Mouse (Mus musculus) kidney, adult 11 months (tissue): ENCODE results near the gene Tmem253.

Experiments
- DNase-seq: peaks from one replicate; pipeline ENCODE4 v3.0.0; 2022

Tmem253 gene

DNA sequence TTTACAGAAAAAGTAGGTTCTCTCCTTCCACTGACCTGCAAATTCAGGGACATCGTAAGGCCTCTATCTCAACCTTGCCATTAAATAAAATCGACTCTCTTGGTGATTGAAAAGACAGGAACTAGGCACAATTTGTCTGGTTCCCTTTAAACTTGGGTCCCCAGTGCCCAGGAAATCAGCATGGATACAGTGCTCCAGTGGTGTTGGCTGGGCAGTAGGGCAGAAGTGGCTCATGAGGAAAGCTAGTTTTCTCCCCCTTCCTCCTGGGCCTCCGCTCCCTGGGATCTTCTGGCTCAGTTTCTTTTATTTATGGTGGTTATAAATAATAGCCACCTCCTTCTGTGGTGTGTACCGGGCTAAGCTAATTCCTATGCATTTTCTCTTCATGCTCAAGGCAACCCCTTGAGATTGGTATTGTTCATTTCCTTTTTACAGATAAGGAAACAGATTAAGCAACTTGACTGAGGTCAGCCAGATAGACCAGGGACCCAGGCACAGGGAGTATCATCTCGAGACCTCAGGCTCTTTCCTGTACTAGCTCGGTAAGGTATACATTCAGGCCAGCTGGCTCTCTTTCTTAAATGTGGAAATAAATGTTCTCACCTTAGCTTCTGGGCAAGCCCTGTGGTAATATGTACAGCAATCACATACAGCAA is at the start of gene Tmem253:
Tmem253 (plus strand) TSS at position 214 of the 656 bp plus-strand sequence.
- no peak for DNase-seq

DNA sequence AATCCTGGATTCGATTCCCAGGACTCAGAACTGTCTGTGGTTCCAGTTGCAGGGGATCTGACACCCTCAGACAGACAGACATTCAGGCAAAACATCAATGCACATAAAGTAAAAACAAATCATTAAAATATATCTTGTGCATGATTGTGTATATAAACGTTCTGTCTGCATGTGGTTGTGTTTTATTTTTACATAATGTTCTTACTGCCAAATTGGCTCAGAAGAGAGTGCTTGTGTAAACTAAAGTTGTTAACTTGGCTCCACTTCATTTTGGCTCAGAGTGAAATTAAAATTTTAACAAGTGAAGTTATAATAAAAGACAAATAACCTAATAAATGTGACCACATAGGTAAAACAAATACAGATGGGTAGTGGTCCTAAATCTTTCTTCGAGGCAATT is 48.1 kb upstream of the Tmem253 start:
- DNase-seq = no peak

DNA sequence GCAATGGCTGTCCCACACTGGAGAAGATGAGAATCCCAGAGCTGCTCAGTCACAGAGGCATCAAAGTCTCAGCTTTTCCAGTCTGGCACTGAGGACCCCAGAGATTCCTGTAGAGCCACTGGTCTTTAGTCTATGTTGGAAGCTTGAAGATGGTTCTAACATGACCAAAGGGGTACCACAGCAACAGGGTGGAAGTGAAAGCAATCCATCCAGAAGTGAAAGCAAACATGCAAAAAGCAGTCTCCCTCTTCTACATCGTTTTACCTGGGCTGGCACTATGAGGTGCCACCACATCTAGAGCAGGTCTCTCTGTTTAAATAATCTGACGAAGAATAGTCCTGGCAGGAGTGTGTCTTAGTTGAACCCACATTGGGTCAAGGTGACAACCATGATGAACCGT is 36.2 kb upstream of the Tmem253 start:
- no peak for DNase-seq

DNA sequence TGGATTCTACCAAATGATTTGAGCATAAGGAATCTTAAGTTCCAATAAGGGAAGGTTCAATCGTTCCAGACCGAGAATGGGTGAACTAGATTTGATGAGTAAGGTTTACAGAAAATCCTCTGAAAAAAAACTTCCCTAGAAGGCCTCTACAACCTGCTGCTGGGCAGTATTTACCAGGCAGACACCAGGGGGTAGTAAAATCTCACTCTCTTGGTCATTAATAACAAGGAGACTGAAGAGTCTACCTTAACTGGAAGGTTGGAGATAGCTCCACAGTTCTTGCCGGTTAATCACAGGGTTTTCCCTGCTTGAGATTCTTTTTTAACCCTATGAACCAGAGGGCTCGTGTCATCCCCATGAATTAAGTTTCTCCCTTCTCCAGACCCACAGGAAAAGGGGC is 32.2 kb upstream of the Tmem253 start:
- DNase-seq = no peak

DNA sequence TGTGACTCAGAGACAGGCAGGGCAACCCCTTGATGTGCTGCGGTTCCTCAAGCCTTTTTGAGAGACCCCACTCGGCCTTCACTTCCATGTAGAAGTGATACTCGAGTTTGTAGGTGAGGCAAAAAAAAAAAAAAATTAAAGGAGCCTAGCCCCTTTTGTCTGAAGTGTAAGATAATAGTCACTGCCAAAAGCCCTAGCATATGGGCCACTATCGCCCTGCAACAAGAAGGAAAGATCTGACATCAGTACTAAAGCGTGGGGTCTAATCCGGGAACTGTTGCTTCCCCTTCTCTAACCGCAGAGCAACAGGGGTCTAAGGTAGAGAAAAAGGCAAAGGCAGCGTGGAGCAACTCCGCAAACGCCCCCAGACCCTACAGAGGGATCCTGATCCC is 31.6 kb upstream of the Tmem253 start:
- DNase-seq = no peak

DNA sequence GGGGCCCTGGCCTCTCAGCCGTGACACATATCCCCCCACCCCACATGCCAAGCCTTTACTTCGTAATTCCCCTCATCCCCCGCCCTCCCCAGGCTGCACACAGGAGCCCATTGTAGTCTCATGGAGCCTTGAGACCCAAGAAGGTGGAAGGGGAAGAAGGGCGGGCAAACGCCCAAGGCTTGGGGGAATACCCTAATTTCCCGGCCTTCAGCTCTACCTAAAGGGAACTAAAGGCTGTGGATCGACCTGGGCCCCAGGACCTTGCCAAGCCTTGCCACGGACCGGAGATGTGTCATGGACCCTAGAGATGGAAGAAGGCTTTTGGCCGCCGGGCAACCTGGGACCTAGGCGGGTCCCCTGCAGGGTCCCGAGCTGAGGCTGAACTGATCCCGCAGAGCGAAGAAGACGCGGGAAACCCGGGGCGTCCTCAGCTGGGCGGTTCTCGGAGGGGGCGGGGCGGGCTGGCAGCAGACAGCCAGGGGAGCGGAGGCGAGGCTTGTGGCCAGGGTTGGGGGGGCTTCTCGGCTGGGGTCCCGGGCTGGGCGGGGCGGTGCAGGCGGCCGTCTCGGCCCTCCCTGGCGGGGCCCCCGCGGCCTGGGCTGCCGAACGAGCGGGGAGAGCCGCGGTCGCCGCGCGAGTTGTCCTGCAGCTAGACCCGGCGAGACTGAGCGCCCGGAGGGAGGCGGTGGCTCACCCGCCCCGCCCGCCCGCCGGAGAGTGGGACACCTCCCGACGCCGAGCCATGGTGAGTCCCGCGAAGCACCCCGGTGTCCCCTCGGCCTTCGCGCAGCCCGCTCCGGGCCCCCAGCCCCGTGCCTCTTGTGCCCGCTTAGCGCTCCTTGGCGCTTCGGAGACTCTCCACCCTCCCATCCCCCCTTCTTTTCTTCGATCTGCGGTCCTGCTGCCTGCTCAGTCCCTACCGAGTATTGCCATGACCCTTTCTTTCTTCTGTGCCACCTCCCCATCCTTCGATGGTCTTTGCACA is 30.9 kb upstream of the Tmem253 start, which contains the start of gene Arhgef40:
Arhgef40 (plus strand) TSS at position 473 of the 985 bp plus-strand sequence.
- DNase-seq = peak; percentile 59

DNA sequence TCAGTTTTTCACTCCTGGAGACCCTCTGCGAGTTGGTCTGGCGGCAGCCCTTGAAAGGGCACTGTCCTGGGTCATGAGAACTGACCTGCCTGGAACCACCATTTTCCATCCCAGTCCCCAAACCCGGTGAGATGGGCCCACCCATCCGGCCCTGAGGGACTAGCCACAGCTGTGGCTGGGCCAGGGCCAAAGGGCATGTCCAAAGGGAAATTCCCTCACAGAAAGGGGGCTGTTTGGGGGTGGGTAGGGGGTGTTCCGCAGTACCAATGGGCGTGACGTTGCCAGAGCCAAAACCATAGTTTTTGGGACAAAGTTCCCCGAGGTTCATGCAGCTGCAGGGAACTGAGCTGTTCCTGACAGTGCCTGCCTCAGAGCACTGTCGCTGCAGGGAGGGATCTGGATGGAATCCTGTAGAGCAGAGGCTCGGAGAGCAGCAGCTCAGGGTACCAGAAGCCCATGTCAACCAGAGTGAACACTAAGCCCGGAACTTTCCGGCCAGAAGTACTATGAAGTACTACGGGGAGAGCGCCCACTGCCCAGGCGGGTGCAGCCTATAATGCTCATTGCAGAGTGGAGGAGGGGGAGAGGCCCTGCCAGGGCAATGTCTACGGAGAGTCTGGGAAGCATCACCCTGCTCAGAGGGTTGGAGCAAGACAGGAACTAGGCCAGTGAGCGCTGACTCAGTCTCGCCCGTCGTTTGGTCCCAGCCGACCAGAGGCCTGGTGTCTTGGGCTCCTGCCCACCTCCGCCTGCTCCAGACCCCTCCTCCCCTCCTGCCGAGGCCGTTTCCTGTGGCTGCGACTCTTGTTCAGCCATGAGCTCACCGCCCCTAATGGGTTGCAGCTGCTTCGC is 29.9 kb upstream of the Tmem253 start:
- DNase-seq = peak; percentile 59

DNA sequence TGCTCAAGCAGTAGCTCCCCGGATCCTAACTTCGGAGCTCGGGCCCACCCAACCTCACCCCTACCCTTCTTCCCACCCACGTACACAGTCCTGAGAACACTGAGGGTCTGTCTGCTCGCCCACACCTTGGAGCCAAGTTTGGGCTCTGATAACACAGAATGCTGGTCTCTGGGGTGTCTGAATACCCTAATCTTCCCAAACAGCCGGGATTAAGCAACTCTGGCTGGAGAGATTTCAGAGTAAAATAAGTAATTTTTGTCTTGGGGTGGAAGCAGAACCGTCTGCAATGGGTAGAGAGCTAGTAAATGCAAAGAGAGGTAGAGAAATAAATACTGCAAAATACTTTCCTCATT is 29.3 kb upstream of the Tmem253 start:
- DNase-seq = no peak

DNA sequence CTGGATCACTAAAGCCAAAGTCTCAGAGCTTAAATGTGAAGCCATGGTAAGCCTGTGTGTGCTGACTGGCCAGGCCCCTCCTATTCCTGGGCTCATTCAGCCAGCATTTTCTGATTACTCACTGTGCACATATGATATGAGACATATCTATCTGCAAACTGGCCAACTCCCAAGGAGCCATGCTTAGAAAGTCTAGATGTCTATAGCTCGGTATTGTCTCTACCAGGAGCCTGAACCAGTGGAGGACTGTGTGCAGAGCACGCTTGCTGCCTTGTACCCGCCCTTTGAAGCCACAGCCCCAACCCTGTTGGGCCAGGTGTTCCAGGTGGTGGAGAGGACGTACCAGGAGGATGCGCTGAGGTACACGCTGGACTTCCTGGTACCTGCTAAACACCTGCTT is 28.3 kb upstream of the Tmem253 start:
- no peak for DNase-seq

DNA sequence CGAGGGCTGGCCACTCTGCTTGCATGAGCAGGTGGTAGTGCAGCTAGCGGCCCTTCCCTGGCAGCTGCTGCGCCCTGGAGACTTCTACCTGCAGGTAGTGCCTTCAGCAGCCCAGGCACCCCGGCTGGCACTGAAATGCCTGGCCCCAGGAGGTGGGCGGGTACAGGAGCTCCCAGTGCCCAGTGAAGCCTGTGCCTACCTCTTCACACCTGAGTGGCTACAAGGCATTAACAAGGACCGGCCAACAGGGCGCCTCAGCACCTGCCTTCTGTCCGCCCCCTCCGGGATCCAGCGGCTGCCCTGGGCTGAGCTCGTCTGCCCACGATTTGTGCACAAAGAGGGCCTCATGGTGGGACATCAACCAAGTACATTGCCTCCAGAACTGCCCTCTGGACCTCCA is 26.7 kb upstream of the Tmem253 start:
- DNase-seq = peak; percentile 86

DNA sequence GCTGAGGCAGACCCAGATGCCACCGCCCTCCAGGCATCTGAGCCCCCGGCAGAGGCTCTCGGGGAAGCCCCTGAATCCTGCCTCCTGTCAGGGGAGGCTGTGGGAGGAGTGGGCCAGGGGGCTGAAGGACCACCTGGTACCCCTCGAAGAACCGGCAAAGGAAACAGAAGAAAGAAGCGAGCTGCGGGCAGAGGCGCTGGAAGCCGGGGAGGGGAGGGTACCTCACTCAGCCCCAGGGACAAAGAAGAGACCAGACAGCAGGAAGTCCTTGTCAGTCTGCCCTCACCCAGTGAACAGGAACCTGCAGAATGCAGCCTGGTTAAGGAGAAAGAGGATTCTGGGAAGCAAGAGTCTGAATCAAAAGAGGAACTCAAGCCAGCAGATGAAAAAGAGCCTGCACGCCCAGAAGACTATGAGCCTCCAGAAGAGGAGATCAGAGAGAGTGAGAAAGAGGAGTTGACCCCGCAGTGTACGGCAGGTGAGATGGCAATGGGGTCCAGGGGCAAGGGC is 25.9 kb upstream of the Tmem253 start:
- DNase-seq = peak; percentile 3

DNA sequence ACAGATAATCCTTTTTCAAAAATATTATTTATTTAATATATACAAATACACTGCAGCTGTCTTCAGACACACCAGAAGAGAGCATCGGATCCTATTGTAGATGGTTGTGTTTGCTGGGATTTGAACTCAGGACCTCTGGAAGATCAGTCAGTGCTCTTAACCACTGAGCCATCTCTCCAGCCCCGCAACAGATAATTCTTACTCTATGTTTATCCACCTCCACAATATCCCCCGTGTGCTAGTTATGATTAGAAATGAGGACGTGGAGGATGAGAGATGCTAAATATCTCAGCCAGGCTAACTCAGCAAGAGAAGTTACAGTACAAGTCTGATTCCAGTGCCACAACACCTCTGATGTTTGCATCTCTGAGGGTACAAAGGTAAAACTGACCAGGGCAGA is 21.0 kb upstream of the Tmem253 start:
- no peak for DNase-seq

DNA sequence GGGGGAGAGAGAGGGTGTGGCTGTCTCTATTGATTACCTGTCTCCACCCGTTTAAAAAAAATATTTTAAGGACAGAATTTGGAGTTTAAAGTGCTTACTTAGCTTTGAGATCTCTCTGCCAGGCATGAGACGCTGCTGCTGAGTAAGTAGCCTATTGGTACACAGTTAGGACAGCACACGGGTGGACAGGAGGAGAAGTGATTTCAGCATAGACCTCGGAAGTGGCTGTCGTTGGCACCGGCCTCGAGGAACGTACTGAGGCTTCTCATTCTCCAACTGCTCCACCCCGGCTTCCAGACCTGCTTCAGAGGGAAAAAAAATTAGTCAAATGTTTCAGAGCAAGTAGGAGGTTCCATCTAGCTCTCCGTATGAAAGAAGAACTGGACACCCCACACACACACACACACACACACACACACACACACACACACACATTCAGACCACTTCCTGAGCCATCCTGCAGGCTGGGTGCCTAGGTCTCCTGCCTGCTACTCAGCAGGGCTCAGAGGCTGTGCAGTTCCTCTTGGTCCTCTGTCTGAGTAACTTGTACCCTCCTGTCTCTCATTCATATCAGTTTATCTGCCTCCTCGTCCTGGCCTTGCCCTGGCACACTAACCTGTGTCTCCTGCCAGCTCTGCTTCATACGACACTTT is 20.1 kb upstream of the Tmem253 start:
- no peak for DNase-seq

DNA sequence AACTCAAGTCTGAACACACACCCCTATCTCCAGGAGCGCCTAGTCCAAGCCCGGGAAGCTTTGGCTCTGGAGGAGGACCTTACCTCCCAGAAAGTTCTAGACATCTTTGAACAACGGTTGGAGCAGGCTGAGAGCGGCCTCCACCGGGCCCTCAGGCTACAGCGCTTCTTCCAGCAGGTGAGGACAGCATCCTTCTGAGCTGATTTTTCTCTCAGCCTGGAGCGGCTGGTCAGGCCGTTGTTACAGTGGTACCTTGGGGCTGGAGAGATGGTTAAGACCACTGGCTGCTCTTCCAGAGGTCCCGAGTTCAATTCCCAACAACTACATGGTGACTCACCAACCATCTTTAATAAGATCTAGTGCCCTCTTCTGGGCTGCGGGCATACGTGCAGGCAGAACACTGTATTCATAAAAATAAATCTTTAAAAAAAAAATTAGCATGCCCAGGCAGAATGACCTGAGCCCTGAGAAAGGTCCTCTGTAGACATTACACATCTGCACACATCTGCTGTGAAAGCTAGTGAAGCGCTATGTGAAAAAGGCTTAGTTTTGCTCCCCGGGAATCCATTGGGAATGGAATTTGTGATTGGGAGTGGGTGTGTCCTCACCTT is 19.1 kb upstream of the Tmem253 start:
- no peak for DNase-seq

DNA sequence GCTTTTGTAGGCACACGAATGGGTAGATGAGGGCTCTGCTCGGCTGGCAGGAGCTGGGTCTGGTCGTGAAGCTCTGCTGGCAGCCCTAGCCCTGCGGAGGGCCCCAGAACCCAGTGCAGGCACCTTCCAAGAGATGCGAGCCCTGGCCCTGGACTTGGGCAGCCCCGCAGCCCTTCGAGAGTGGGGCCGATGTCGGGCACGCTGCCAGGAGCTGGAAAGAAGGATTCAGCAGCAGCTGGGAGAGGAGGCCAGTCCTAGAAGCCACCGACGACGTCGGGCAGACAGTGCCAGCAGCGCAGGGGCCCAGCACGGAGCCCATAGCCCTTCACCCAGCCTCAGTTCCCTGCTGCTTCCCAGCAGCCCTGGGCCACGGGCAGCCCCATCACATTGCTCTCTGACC is 18.6 kb upstream of the Tmem253 start:
- DNase-seq = no peak

DNA sequence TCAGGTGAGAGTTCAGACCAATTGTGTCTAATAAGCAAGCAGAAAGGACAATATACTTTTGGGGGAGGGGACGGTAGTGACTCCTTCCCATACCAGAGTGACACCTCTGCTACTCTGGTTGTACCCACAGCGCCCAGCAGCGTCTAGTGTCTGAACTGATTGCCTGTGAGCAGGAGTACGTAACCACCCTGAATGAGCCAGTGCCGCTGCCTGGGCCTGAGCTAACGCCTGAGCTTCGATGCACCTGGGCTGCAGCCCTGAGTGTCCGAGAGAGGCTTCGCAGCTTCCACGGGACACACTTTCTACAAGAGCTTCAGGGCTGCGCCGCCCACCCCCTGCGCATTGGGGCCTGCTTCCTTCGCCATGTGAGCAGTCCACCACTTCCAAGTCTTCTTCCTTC is 18.0 kb upstream of the Tmem253 start:
- DNase-seq = no peak

DNA sequence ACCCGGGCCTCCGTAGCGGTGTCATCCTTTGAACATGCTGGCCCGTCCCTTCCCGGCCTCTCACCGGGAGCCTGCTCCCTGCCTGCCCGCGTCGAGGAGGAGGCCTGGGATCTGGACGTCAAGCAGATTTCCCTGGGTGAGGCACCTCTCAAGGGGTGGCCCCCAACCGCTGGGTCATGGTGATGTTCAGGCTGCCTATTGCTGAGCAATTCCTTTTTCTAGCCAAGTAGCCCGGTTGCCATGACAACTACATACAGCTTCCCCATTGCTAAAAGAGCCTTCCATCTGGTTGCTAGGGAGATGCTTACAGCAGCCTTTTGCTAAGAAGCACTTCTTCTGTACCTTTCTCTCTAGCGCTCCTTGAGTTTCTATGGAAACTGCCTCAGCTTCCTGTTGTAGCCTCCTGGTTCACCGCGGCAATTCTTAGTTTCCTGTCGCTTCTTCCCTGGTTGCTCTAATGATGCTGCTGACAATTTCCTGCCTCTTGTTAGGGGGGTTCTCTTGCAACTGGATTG is 11.4 kb upstream of the Tmem253 start:
- DNase-seq = peak; percentile 6

DNA sequence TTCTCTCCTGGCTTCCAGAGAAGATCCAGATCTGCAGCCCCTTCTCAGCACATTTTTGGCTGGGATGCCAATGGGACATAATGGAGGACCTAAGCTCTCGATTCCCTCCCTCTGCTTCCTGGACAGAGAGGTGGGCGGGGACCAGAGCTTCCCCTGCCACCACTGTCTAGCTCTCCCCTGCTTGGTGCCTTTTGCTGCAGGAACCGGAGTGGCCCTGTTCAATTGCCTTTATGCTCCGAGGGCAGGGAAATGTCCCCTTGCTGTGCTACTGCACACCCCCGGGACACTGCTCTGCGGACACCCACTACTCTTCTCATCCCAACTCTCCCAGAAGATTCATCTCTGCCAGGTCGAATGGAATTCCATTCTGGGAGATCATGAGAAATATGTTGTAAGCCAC is 10.3 kb upstream of the Tmem253 start:
- DNase-seq = no peak

DNA sequence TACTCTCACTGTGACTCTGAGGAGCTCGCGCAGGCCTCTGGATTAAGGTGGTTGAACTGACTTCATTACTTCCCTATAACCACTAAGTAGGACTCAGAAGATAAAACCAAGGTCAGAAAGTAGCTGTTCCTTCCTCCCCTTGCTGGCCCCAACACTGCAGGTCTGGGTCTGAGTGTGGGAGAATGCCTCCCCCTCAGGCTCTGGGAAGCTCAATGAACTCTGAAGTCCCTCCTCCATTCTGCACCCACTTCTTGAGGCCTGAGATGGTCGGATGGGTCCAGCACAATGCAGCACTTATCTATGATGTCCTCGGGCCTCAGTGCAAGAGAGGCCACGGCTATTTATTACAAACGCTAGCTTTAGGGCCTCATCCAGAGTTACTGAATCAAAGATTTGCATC is 9.8 kb upstream of the Tmem253 start:
- no peak for DNase-seq

DNA sequence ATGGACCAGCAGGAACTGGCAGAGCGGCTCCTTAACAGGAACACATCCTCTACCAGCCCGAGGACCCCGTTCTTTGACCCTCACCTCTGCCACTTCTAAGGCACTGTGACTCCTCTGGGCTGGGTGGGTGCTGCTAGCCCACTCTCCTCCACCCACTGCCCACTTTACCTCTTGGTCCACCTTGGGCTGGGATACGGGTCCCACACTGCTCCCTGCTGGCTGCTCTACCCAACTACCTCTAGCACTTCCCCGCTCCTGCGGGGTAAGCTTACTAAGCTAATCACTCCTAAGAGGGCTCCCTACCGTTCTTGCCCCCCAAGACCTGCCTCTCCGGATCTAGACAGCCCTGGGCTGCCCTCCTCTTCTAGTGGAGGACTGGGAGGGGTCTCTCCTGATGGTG is 9.2 kb upstream of the Tmem253 start:
- no peak for DNase-seq

DNA sequence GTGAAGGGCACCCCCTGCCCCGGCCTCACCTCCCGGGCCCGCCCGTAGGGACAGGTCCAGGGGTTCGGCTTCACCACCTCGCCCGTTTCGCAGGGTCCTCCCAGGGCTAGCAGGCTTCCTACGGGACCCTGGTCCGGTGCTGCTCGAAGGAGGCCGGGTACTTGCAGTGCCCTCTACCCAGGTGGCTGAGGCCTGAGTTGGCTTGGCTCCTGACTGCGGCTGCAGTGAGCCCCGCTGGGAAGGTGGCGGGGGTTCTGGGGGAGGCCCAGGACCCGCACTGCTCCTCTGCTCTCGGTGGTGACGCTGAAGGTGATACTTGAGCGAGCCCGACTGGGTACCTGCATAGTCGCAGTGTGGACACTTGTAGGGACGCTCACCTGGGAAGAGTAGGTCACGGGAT is 8.7 kb upstream of the Tmem253 start:
- DNase-seq = no peak
